Mouse (Mus musculus): ENCODE data around the gene Olfr91. TPM values are rescaled to one million over a fixed set of nuclear protein-coding genes. Genes with fewer than 3 reads are reported as not detected.
"Not testable (repeated sequence)": the region's sequence is repeated elsewhere in the genome, so short reads cannot be mapped to it uniquely, and the experiment has no call there.

Gene Olfr91
- not detected in 2 replicates for polyA plus RNA-seq (2012; rRNA removed)

DNA sequence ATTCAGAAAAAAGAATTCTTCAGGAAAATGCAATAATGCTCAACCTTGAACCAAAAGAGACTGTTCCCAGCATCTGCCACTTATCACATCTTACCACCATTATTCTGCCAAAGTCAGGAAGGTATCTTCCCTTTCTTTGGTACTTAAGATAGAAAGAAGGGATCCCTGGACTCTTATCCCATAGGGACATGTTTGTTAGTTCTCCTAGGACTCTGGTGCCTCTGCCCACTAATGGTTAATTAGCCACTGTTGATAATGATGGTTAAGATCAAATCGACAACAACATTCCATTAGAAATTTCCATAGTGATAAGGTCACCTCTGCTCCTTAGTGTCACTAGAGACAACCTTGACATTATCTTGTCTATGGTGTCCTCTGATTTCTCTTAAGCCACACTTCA lies at the start of gene Olfr91:
Gene Olfr91 (minus strand): TSS at position 101 of the 400 bp plus-strand sequence.
- no peak for TF ChIP-seq POLR2A (IDR thresholded peaks at IDR 0.05; ENCODE audit: borderline replicate concordance, extremely low read depth, low read depth, low read length)
- no peak for TF ChIP-seq CTCF (IDR thresholded peaks at IDR 0.05; ENCODE audit: insufficient read depth, low read length)
- WGBS: 88% methylated on average over 1 of the region's 1 CpGs

DNA sequence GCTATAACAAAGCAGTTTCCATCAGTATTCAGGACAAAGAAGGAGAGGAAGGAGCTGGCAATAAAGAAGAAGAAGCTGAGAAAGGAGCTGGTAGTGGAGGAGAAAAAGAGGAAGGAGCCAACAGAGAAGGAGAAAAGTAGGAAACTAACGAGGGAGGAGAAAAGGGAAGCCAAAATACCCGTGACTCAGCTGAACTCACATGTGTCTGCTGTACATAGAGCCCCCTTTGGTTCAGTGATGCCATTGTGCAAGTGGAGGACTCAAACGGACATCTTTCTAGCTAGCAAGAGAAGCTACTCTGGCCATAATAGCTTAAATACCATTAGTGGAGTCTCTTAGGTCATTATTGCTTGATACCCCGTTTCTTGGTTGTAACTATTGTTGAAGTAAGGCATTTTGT lies 33.3 kb upstream of the Olfr91 start:
- DNase-seq; H3K4me1 ChIP-seq (ENCODE audit: control insufficient read depth, insufficient read depth, low read length); H3K4me3 ChIP-seq (replicated peaks; ENCODE audit: extremely low read depth, low read depth, low read length): not testable (repeated sequence)
- WGBS: 53% methylated on average over 4 of the region's 4 CpGs

More for the DNA sequence above, at the start of gene Olfr91:
- DNase-seq: no peak
- H3K4me1 ChIP-seq (ENCODE audit: control insufficient read depth, insufficient read depth, low read length): no peaks in the 10 kb centered on the region
- no peak within 1 kb of the TSS for H3K4me3 ChIP-seq (replicated peaks; ENCODE audit: extremely low read depth, low read depth, low read length)

DNA sequence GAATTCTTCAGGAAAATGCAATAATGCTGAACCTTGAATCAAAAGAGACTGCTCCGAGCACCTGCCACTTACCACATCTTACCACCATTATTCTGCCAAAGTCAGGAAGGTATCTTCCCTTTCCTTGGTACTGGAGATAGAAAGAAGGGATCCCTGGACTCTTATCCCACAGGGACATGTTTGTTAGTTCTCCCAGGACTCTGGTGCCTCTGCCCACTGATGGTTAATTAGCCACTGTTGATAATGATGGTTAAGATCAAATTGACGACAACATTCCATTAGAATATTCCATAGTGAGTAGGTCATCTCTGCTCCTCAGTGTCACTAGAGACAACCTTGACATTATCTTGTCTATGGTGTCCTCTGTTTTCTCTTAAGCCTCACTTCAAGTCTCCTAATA lies 21.9 kb upstream of the Olfr91 start, which contains the start of gene Olfr92:
Gene Olfr92 (minus strand): TSS at position 101 of the 400 bp plus-strand sequence.
- no peaks in the 10 kb centered on the region for H3K4me1 ChIP-seq (ENCODE audit: control insufficient read depth, insufficient read depth, low read length)
- no peak within 1 kb of the TSS for H3K4me3 ChIP-seq (replicated peaks; ENCODE audit: extremely low read depth, low read depth, low read length)
- DNase-seq: no peak
- TF ChIP-seq CTCF (IDR thresholded peaks at IDR 0.05; ENCODE audit: insufficient read depth, low read length) (no peak), POLR2A (IDR thresholded peaks at IDR 0.05; ENCODE audit: borderline replicate concordance, extremely low read depth, low read depth, low read length) (no peak)
- WGBS: 86% methylated on average over 2 of the region's 2 CpGs

DNA sequence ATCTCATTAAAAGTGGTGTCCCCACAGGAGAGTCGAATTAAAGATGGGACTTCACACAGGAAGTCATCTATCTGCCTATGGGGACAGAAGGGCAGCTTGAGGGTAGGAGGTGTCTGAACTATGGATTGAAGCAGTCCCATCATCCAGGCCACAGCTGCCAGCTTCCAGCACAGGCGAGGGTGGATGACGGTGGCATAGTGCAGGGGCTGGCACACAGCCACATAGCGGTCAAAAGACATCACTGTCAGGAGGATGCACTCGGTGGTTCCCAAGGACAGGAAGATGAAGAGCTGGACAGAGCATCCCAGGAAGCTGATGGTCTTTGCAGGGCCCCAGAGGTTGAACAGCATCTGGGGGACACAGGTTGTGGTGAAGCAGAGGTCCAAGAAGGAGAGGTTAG lies 4.8 kb downstream of the Olfr91 start:
- 69% methylated on average over 5 of the region's 5 CpGs for WGBS
- no peaks in the 10 kb centered on the region for H3K4me1 ChIP-seq (ENCODE audit: control insufficient read depth, insufficient read depth, low read length)
- TF ChIP-seq POLR2A (IDR thresholded peaks at IDR 0.05; ENCODE audit: borderline replicate concordance, extremely low read depth, low read depth, low read length) (no peak), CTCF (IDR thresholded peaks at IDR 0.05; ENCODE audit: insufficient read depth, low read length) (no peak)
- no peak for DNase-seq
- H3K4me3 ChIP-seq (replicated peaks; ENCODE audit: extremely low read depth, low read depth, low read length): no peak overlapping the region

DNA sequence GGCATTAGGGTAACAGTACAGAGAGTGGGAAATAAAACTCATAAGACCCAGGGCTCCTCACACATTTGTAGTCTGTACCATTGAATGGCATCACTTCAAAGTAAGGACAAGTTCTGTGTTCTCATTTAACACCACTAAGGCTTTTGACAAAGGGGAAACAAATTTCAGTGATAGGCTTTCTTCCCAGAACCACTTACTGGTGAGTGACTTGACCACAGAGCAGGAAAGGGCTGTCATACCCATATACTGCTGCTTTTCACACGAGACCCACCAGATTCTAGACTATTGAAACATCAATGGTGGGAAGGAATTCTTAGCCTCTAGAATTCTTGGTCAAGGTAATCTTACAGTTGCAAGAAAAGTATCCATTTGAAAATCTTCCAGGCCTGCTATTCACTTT lies 5.9 kb downstream of the Olfr91 start:
- TF ChIP-seq CTCF (IDR thresholded peaks at IDR 0.05; ENCODE audit: insufficient read depth, low read length): no peak
- TF ChIP-seq POLR2A (IDR thresholded peaks at IDR 0.05; ENCODE audit: borderline replicate concordance, extremely low read depth, low read depth, low read length): no peak
- WGBS: 40% methylated on average over 1 of the region's 1 CpGs

DNA sequence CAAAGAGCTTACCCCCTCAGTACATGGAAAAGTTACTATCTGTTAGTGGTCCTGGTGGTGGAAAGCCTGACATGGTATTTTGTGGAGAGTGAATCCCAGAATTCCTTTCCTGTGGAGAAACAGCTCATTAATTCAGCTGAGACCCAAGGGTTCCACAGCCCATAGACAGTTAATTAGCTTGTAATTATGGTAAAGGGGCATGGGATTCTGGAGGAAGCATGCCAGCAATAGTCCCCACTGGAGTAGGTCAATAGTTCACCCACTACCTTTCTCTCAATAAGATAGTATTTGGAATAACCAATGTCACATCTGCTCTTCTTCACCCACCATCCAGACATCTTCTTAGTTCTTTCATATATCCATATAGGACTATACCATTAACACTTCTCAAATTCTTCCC lies 9.7 kb downstream of the Olfr91 start, which contains the start of gene Olfr90:
Gene Olfr90 (minus strand): TSS at position 101 of the 400 bp plus-strand sequence.
- no peak for TF ChIP-seq POLR2A (IDR thresholded peaks at IDR 0.05; ENCODE audit: borderline replicate concordance, extremely low read depth, low read depth, low read length)
- TF ChIP-seq CTCF (IDR thresholded peaks at IDR 0.05; ENCODE audit: insufficient read depth, low read length): no peak
- DNase-seq: no peak
- H3K4me3 ChIP-seq (replicated peaks; ENCODE audit: extremely low read depth, low read depth, low read length): no peak within 1 kb of the TSS
- no peaks in the 10 kb centered on the region for H3K4me1 ChIP-seq (ENCODE audit: control insufficient read depth, insufficient read depth, low read length)

More for the DNA sequence above, 5.9 kb downstream of the Olfr91 start:
- DNase-seq: no peak
- H3K4me1 ChIP-seq (ENCODE audit: control insufficient read depth, insufficient read depth, low read length): no peaks in the 10 kb centered on the region
- H3K4me3 ChIP-seq (replicated peaks; ENCODE audit: extremely low read depth, low read depth, low read length): no peak overlapping the region

DNA sequence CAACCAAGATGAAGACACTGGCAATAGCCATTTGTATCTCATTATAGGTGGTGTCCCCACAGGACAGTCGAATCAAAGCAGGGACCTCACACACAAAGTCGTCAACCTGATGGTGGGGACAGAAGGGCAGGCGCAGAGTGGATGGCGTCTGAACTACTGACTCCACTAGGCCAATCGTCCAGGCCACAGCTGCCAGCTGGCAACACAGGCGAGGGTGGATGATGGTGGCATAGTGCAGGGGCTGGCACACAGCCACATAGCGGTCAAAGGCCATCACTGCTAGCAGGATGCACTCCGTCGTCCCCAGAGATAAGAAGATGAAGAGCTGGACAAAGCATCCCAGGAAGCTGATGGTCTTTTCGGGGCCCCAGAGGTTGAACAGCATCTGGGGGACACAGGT lies 12.5 kb downstream of the Olfr91 start:
- no peaks in the 10 kb centered on the region for H3K4me1 ChIP-seq (ENCODE audit: control insufficient read depth, insufficient read depth, low read length)
- DNase-seq: no peak
- WGBS: 59% methylated on average over 10 of the region's 10 CpGs
- H3K4me3 ChIP-seq (replicated peaks; ENCODE audit: extremely low read depth, low read depth, low read length): no peak overlapping the region
- TF ChIP-seq CTCF (IDR thresholded peaks at IDR 0.05; ENCODE audit: insufficient read depth, low read length) (no peak), POLR2A (IDR thresholded peaks at IDR 0.05; ENCODE audit: borderline replicate concordance, extremely low read depth, low read depth, low read length) (no peak)

DNA sequence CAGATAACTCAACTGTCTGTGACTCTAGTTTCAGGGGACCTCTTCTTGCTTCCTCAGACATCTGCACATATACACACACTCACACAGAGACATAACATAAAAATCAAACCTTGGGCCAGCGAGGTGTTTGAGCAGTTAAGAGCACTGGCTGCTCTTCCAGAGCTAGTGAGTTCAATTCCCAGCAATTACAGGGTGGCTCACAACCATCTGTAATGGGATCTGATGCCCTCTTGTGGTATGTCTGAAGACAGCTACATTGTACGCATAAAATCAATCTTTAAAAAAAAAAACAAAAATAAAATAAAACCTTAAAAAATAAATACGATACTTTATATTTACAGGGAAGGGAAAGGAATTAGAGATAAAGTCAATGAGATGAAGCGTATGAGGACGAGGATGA lies 13.4 kb downstream of the Olfr91 start:
- TF ChIP-seq POLR2A (IDR thresholded peaks at IDR 0.05; ENCODE audit: borderline replicate concordance, extremely low read depth, low read depth, low read length): no peak
- no peak for TF ChIP-seq CTCF (IDR thresholded peaks at IDR 0.05; ENCODE audit: insufficient read depth, low read length)
- 69% methylated on average over 5 of the region's 5 CpGs for WGBS
- H3K4me1 ChIP-seq (ENCODE audit: control insufficient read depth, insufficient read depth, low read length): no peaks in the 10 kb centered on the region
- no peak overlapping the region for H3K4me3 ChIP-seq (replicated peaks; ENCODE audit: extremely low read depth, low read depth, low read length)
- no peak for DNase-seq

DNA sequence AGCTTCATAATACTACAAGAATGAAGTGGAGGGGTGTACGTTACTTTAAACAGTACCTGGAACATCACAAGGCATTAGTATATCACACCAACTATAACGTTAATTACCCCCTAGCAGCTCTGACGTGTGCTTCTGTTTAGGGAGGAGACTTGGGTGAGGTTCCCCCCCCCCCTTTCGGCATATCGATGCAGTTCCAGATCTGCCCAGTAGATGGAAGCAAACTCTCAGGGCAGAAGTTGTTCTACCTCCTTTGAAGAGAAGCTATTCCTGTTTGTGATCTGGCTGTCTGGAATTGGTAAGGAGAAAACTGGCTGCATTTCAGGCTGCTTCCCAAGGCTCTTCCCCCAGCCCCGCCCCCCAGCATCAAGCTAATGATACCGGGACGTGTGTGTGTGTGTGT lies 14.8 kb downstream of the Olfr91 start:
- 4% methylated on average over 8 of the region's 8 CpGs for WGBS
- TF ChIP-seq CTCF (IDR thresholded peaks at IDR 0.05; ENCODE audit: insufficient read depth, low read length) (peak; percentile 68), POLR2A (IDR thresholded peaks at IDR 0.05; ENCODE audit: borderline replicate concordance, extremely low read depth, low read depth, low read length) (no peak)
- peak; percentile 34 for DNase-seq

DNA sequence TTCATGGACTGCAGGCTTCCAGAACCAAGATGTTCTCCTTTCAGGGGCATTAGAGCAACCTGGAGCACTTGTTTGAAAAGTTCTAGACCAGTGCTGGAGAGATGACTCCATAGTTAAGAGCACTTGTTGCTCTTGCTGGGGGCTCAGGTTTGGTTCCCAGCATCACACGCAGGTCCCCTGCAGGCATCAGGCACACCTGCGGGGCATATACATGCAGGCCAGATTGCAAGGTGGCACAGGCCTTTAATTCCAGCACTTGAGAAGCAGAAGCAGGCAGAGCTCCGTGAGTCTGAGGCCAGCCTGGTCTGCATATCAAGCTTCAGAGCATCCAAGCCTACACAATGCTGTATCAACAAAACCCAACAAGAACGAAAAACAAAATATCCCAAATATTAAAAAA lies 16.4 kb downstream of the Olfr91 start:
- no peaks in the 10 kb centered on the region for H3K4me1 ChIP-seq (ENCODE audit: control insufficient read depth, insufficient read depth, low read length)
- WGBS: 86% methylated on average over 4 of the region's 4 CpGs
- H3K4me3 ChIP-seq (replicated peaks; ENCODE audit: extremely low read depth, low read depth, low read length): no peak overlapping the region
- TF ChIP-seq CTCF (IDR thresholded peaks at IDR 0.05; ENCODE audit: insufficient read depth, low read length): no peak
- TF ChIP-seq POLR2A (IDR thresholded peaks at IDR 0.05; ENCODE audit: borderline replicate concordance, extremely low read depth, low read depth, low read length): no peak
- no peak for DNase-seq

More for the DNA sequence above, 14.8 kb downstream of the Olfr91 start:
- Histone ChIP-seq H3K4me3 (replicated peaks; ENCODE audit: extremely low read depth, low read depth, low read length) (no peak overlapping the region), H3K4me1 (ENCODE audit: control insufficient read depth, insufficient read depth, low read length) (no peaks in the 10 kb centered on the region)

Measured in lung, adult 2 months (tissue).